13 mouse cellular contexts compared by ENCODE assay signal in the genomic region with DNA sequence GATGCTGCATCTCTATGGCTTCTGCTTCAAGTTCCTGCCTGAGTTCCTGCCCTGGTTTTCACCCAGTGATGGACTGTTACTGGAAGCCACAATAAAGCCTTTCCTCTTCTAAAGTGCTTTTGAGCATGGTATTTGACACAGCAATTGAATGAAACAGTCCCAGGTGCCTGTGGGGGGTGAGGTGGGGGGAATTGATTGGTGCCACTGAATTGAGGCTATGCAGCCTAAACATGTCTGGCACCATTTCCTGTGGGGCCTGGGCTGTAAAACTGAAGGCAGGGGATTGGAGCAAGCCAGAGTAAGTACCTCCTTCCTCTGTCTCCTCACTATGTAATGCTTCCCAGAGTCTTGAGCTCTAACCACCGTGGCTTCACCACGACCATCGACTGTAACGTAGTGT. TPM values are rescaled to one million over a fixed set of nuclear protein-coding genes. Genes with fewer than 3 reads are reported as not detected.
"Had no signal": no experiment of that assay in that cellular context is flagged by ENCODE, and none has a peak within 500 bp of the region (broad histone marks: within the 10 kb centered on the region; RNA-seq: fewer than 3 reads in every experiment).

No protein-coding gene starts in this region.

- H3K27me3 ChIP-seq: liver, embryonic 15.5 days; midbrain, embryonic 13.5 days; neural tube, embryonic 12.5 days had no signal

- DNase-seq: kidney, adult 8-10 months; kidney, postnatal 25 days; layer of hippocampus, adult 9-11 months; lung, adult 2 months; lung, postnatal 36 days; retina, postnatal 1 day; right cerebral cortex, postnatal 4 days; spleen, adult 18-20 months had no signal

- H3K4me3 ChIP-seq: liver, embryonic 15.5 days; midbrain, embryonic 13.5 days; myocyte; neural tube, embryonic 12.5 days had no signal

- H3K36me3 ChIP-seq: liver, embryonic 15.5 days; midbrain, embryonic 13.5 days; neural tube, embryonic 12.5 days had no signal

- H3K4me1 ChIP-seq: neural tube, embryonic 12.5 days had no signal

- H3K9me3 ChIP-seq: liver, embryonic 15.5 days; midbrain, embryonic 13.5 days; neural tube, embryonic 12.5 days had no signal

- H3K27ac ChIP-seq: liver, embryonic 15.5 days; midbrain, embryonic 13.5 days; neural tube, embryonic 12.5 days had no signal

RNA-seq across cellular contexts. Expression of a gene that starts 15.6 kb away (rescaled TPM):
- total RNA-seq: megakaryocyte progenitor cell, adult 5-6 weeks had no signal
